Mouse (Mus musculus) midbrain, embryonic 16.5 days (tissue): Measurements from ENCODE around the gene Pde12. TPM values are rescaled to one million over a fixed set of nuclear protein-coding genes. Genes with fewer than 3 reads are reported as not detected.

Source experiments
- ATAC-seq: fragments of 200-750 bp; cut with Nextera tagmentation; 2 replicates; pipeline ENCODE4 v1.8.0; 2017; ENCODE audit warnings: moderate TSS enrichment
- H3K27ac ChIP-seq: fragments of 300-500 bp; sonication (generic); 2 replicates; pipeline ENCODE4 v1.5.1; 2014; ENCODE audit warnings: mild to moderate bottlenecking, low read length, mixed read lengths
- H3K27me3 ChIP-seq: fragments of 300-500 bp; sonication (generic); 2 replicates; pipeline ENCODE4 v1.6.1; 2014; ENCODE audit warnings: low read depth, low read length, mixed read lengths; ENCODE audit not compliant: control insufficient read depth, insufficient read depth
- H3K36me3 ChIP-seq: fragments of 300-500 bp; sonication (generic); 2 replicates; pipeline ENCODE4 v1.6.1; 2014; ENCODE audit warnings: mild to moderate bottlenecking, low read length, moderate library complexity, mixed read lengths; ENCODE audit not compliant: control insufficient read depth, insufficient read depth
- H3K4me1 ChIP-seq: fragments of 300-500 bp; sonication (generic); 2 replicates; pipeline ENCODE4 v1.6.1; 2014; ENCODE audit warnings: mild to moderate bottlenecking, low read length, mixed read lengths; ENCODE audit not compliant: control insufficient read depth, insufficient read depth
- H3K4me2 ChIP-seq: fragments of 300-500 bp; sonication (generic); 2 replicates; pipeline ENCODE4 v1.6.1; 2014; ENCODE audit warnings: mild to moderate bottlenecking, low read length, mixed read lengths
- H3K4me3 ChIP-seq: fragments of 300-500 bp; sonication (generic); 2 replicates; pipeline ENCODE4 v1.5.1; 2014; ENCODE audit warnings: low read depth, mild to moderate bottlenecking, low read length, moderate library complexity, mixed read lengths
- H3K9ac ChIP-seq: fragments of 300-500 bp; sonication (generic); 2 replicates; pipeline ENCODE4 v1.6.1; 2014; ENCODE audit warnings: low read depth, low read length, mixed read lengths
- H3K9me3 ChIP-seq: fragments of 300-500 bp; sonication (generic); replicated peaks from 2 replicates; pipeline ENCODE4 v1.6.1; 2014; ENCODE audit warnings: mild to moderate bottlenecking, low read length, mixed read lengths; ENCODE audit not compliant: control insufficient read depth, poor library complexity, severe bottlenecking
- WGBS: fragments of 180-500 bp; shearing (Covaris S2); extraction: QIAGEN DNeasy Blood & Tissue Kit; methylation state at CpG from one replicate; pipeline ENCODE4 v1.1.7; 2014; 5-methylcytosine and 5-hydroxymethylcytosine counted together
- polyA plus RNA-seq: library from polyadenylated mRNA; unstranded; fragments of >200 nt; fragmentation: Nextera tagmentation; extraction: Ambion mirVana; gene quantifications from 2 replicates; pipeline ENCODE4 v1.2.1, GENCODE M21; 2015

Pde12 gene
- polyA plus RNA-seq, 1 experiment from 2014 or later: 12.2 TPM

GRCm38 (mm10) chr14:26651901-26652300, 17.8 kb downstream of the Pde12 start:
- Histone ChIP-seq H3K27ac (no peak overlapping the region), H3K4me1 (no peaks in the 10 kb centered on the region), H3K27me3 (no peaks in the 10 kb centered on the region), H3K9me3 (no peaks in the 10 kb centered on the region), H3K4me2 (no peak overlapping the region), H3K4me3 (no peak overlapping the region), H3K36me3 (peaks cover 13% of the 10 kb centered on the region), H3K9ac (no peak overlapping the region)
- ATAC-seq: no peak

- Histone ChIP-seq H3K9ac (no peak overlapping the region), H3K9me3 (no peaks in the 10 kb centered on the region)
- no peak for ATAC-seq
Measured at GRCm38 (mm10) chr14:26647811-26648210, 21.9 kb downstream of the Pde12 start.

GRCm38 (mm10) chr14:26645989-26646650, 23.6 kb downstream of the Pde12 start:
- no peaks in the 10 kb centered on the region for H3K9me3 ChIP-seq
- peaks cover 3% of the 10 kb centered on the region for H3K36me3 ChIP-seq
- no peak for ATAC-seq
- no peaks in the 10 kb centered on the region for H3K27me3 ChIP-seq
- H3K9ac ChIP-seq: no peak overlapping the region
- no peak overlapping the region; the same call in 1 of the 2 replicates for H3K27ac ChIP-seq
- peaks cover 16% of the 10 kb centered on the region for H3K4me1 ChIP-seq
- no peak overlapping the region for H3K4me2 ChIP-seq
- no peak overlapping the region for H3K4me3 ChIP-seq
- 38% methylated on average over 5 of the region's 5 CpGs for WGBS

More at GRCm38 (mm10) chr14:26647811-26648210, 21.9 kb downstream of the Pde12 start:
- Histone ChIP-seq H3K27me3 (no peaks in the 10 kb centered on the region), H3K27ac (no peak overlapping the region), H3K4me3 (no peak overlapping the region), H3K4me1 (peaks cover 12% of the 10 kb centered on the region), H3K4me2 (no peak overlapping the region), H3K36me3 (peaks cover 3% of the 10 kb centered on the region)
- 84% methylated on average over 2 of the region's 2 CpGs for WGBS

GRCm38 (mm10) chr14:26643006-26643624, 26.6 kb downstream of the Pde12 start:
- 67% methylated on average over 3 of the region's 3 CpGs for WGBS

GRCm38 (mm10) chr14:26639961-26640360, 29.7 kb downstream of the Pde12 start:
- peak overlapping the region; percentile 55 for H3K9ac ChIP-seq
- H3K27me3 ChIP-seq: no peaks in the 10 kb centered on the region
- no peaks in the 10 kb centered on the region for H3K9me3 ChIP-seq
- ATAC-seq: no peak
- H3K36me3 ChIP-seq: no peaks in the 10 kb centered on the region
- H3K4me3 ChIP-seq: peak overlapping the region; percentile 92
- peak overlapping the region; percentile 80 for H3K4me2 ChIP-seq
- H3K27ac ChIP-seq: no peak overlapping the region
- 25% methylated on average over 2 of the region's 2 CpGs for WGBS
- H3K4me1 ChIP-seq: peaks cover 32% of the 10 kb centered on the region

More at GRCm38 (mm10) chr14:26643006-26643624, 26.6 kb downstream of the Pde12 start:
- Histone ChIP-seq H3K4me2 (no peak overlapping the region), H3K27ac (no peak overlapping the region), H3K9ac (no peak overlapping the region), H3K27me3 (no peaks in the 10 kb centered on the region), H3K36me3 (peaks cover 3% of the 10 kb centered on the region), H3K4me3 (no peak overlapping the region), H3K4me1 (peaks cover 32% of the 10 kb centered on the region), H3K9me3 (no peaks in the 10 kb centered on the region)
- no peak for ATAC-seq

DNA sequence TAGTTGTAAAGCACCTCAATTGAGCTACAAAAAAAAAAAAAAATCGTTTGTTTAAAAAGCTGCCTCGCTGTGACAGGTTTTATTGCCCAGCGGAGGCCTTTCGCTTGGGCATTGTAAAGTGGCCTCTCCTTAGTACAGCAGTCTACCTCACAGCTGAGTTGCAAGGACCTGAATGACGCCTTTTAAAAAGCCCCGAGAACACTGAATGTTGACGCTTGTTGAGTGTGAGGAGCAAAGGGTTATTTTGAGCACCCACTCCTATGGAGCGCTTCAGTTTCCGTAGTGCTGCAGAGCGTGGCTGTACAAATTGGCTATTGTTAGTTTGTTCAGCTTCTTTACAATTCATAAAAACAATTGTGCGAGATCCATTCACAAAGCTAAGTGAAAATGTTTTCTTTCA, 30.4 kb downstream of the Pde12 start:
- Histone ChIP-seq H3K27ac (no peak overlapping the region), H3K4me1 (peaks cover 30% of the 10 kb centered on the region), H3K36me3 (no peaks in the 10 kb centered on the region), H3K9ac (peak overlapping the region; percentile 90), H3K27me3 (no peaks in the 10 kb centered on the region), H3K9me3 (no peaks in the 10 kb centered on the region), H3K4me2 (peak overlapping the region; percentile 80), H3K4me3 (peak overlapping the region; percentile 92)
- no peak for ATAC-seq
- WGBS: 2% methylated on average over 11 of the region's 11 CpGs

GRCm38 (mm10) chr14:26638708-26639084, 31.0 kb downstream of the Pde12 start:
- Histone ChIP-seq H3K9me3 (no peaks in the 10 kb centered on the region), H3K27ac (peak overlapping the region; percentile 96), H3K4me3 (peak overlapping the region; percentile 92), H3K36me3 (no peaks in the 10 kb centered on the region), H3K9ac (peak overlapping the region; percentile 90), H3K4me2 (peak overlapping the region; percentile 80), H3K4me1 (peaks cover 29% of the 10 kb centered on the region), H3K27me3 (no peaks in the 10 kb centered on the region)
- peak; percentile 13; the same call in 1 of the 2 replicates for ATAC-seq
- WGBS: 0% methylated on average over 16 of the region's 16 CpGs

DNA sequence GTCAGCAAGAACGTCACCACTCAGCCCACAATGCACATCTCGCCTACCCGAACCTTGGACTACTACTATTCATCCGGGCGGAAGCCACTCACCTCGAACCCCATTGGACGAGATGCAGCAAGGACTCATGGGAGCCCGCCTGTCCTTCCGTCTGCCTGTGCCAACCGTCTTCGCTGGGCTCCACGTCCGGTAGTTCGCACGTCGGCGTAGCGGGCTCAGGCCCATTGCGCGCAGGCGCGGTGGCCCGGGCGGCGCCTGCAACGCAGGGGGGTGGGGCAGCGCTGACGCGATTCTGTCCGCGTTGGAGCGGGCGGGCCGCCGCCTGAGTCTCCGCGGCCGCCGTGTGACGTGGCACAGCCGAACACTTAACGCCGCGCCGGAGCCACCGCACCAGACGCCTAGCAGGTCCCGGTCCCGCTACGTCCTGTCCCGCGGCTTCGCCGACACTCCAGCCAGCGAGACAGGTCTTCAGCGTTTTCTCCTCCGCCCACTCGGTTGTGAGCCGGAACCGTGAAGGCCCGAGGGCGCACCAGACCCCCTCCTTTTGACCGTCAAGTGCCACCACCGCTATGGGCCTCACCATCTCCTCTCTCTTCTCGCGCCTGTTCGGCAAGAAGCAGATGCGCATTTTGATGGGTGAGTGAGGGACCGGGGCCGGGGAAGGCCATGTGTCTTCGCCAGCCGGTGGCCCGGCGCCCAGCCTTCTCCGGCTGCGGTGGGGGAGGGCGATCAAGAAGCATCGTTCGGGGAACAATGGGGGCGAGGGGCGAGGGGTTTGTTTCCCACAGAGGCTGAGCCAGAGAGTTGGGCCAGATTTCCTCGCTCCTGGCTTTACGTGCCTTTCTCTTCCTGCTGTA, 31.6 kb downstream of the Pde12 start, which contains the start of gene Arf4:
Arf4 (plus strand) TSS at position 224 of the 857 bp plus-strand sequence.
- peak within 1 kb of the TSS; percentile 90 for H3K9ac ChIP-seq
- H3K4me3 ChIP-seq: peak within 1 kb of the TSS; percentile 92
- WGBS: under 1% methylated on average over 82 of the region's 83 CpGs
- H3K36me3 ChIP-seq: no peaks in the 10 kb centered on the region
- H3K9me3 ChIP-seq: no peaks in the 10 kb centered on the region
- H3K27me3 ChIP-seq: no peaks in the 10 kb centered on the region
- H3K4me1 ChIP-seq: peaks cover 28% of the 10 kb centered on the region
- peak within 1 kb of the TSS; percentile 96 for H3K27ac ChIP-seq
- H3K4me2 ChIP-seq: peak within 1 kb of the TSS; percentile 80
- ATAC-seq: peak; percentile 99
